Mouse (Mus musculus): ENCODE data around the gene Mical3. TPM values are rescaled to one million over a fixed set of nuclear protein-coding genes. Genes with fewer than 3 reads are reported as not detected.

The Mical3 gene
- total RNA-seq, 2 experiments from 2014 or later = 100 to 150 TPM

- intact Hi-C loops (cut with DNase I) = no loop called here
- no peak for DNase-seq (ENCODE audit: low spot score in 2 of 2)
Observed at GRCm38 (mm10) chr6:120951311-120951710, 179.5 kb downstream of the Mical3 start.

- intact Hi-C loops (cut with DNase I) = no loop called here
- DNase-seq (ENCODE audit: low spot score in 2 of 2) = no peak
Observed at GRCm38 (mm10) chr6:120945510-120945909, 185.3 kb downstream of the Mical3 start.

- intact Hi-C loops (cut with DNase I) = no loop called here
- DNase-seq (ENCODE audit: low spot score in 2 of 2) = no peak
Observed at GRCm38 (mm10) chr6:120943964-120944363, 186.8 kb downstream of the Mical3 start.

- intact Hi-C loops (cut with DNase I) = no loop called here
Observed at GRCm38 (mm10) chr6:120943551-120943950, 187.2 kb downstream of the Mical3 start.

GRCm38 (mm10) chr6:120943079-120943478, 187.7 kb downstream of the Mical3 start:
- DNase-seq (ENCODE audit: low spot score in 2 of 2) = no peak
- intact Hi-C loops (cut with DNase I) = no loop called here

More at GRCm38 (mm10) chr6:120943551-120943950, 187.2 kb downstream of the Mical3 start:
- DNase-seq (ENCODE audit: low spot score in 2 of 2) = no peak

- intact Hi-C loops (cut with DNase I) = no loop called here
Observed at GRCm38 (mm10) chr6:120941575-120941974, 189.2 kb downstream of the Mical3 start.

GRCm38 (mm10) chr6:120941084-120941481, 189.7 kb downstream of the Mical3 start:
- intact Hi-C loops (cut with DNase I) = no loop called here
- no peak for DNase-seq (ENCODE audit: low spot score in 2 of 2)

More at GRCm38 (mm10) chr6:120941575-120941974, 189.2 kb downstream of the Mical3 start:
- peak in 1 of 2 experiments; percentile 35 for DNase-seq (ENCODE audit: low spot score in 2 of 2)

GRCm38 (mm10) chr6:120940446-120941083, 190.2 kb downstream of the Mical3 start:
- intact Hi-C loops (cut with DNase I) = no loop called here

GRCm38 (mm10) chr6:120939783-120940182, 191.0 kb downstream of the Mical3 start:
- intact Hi-C loops (cut with DNase I) = no loop called here
- no peak for DNase-seq (ENCODE audit: low spot score in 2 of 2)

More at GRCm38 (mm10) chr6:120940446-120941083, 190.2 kb downstream of the Mical3 start:
- DNase-seq (ENCODE audit: low spot score in 2 of 2) = no peak

- DNase-seq (ENCODE audit: low spot score in 2 of 2) = no peak
- intact Hi-C loops (cut with DNase I) = no loop called here
Observed at GRCm38 (mm10) chr6:120938763-120939450, 191.9 kb downstream of the Mical3 start.

- intact Hi-C loops (cut with DNase I) = no loop called here
- DNase-seq (ENCODE audit: low spot score in 2 of 2) = no peak
Observed at GRCm38 (mm10) chr6:120937999-120938608, 192.7 kb downstream of the Mical3 start.

GRCm38 (mm10) chr6:120937104-120937617, 193.6 kb downstream of the Mical3 start:
- intact Hi-C loops (cut with DNase I) = no loop called here
- no peak for DNase-seq (ENCODE audit: low spot score in 2 of 2)

GRCm38 (mm10) chr6:120934176-120934575, 196.6 kb downstream of the Mical3 start:
- no peak for DNase-seq (ENCODE audit: low spot score in 2 of 2)

GRCm38 (mm10) chr6:120933670-120934069, 197.1 kb downstream of the Mical3 start:
- intact Hi-C loops (cut with DNase I) = no loop called here

More at GRCm38 (mm10) chr6:120934176-120934575, 196.6 kb downstream of the Mical3 start:
- intact Hi-C loops (cut with DNase I) = no loop called here

GRCm38 (mm10) chr6:120932597-120932996, 198.2 kb downstream of the Mical3 start:
- intact Hi-C loops (cut with DNase I) = no loop called here
- no peak for DNase-seq (ENCODE audit: low spot score in 2 of 2)

More at GRCm38 (mm10) chr6:120933670-120934069, 197.1 kb downstream of the Mical3 start:
- no peak for DNase-seq (ENCODE audit: low spot score in 2 of 2)

- intact Hi-C loops (cut with DNase I) = no loop called here
- DNase-seq (ENCODE audit: low spot score in 2 of 2) = no peak
Observed at GRCm38 (mm10) chr6:120930450-120931306, 200.1 kb downstream of the Mical3 start.

- intact Hi-C loops (cut with DNase I) = no loop called here
- DNase-seq (ENCODE audit: low spot score in 2 of 2) = no peak
Observed at GRCm38 (mm10) chr6:120929421-120929820, 201.4 kb downstream of the Mical3 start.

GRCm38 (mm10) chr6:120927765-120928164, 203.0 kb downstream of the Mical3 start:
- intact Hi-C loops (cut with DNase I) = no loop called here
- no peak for DNase-seq (ENCODE audit: low spot score in 2 of 2)

- intact Hi-C loops (cut with DNase I) = no loop called here
- no peak for DNase-seq (ENCODE audit: low spot score in 2 of 2)
Observed at GRCm38 (mm10) chr6:120926880-120927279, 203.9 kb downstream of the Mical3 start.
